Mouse (Mus musculus) spleen, adult 2 months (tissue): ENCODE results near the gene Polr2m. TPM values are rescaled to one million over a fixed set of nuclear protein-coding genes. Genes with fewer than 3 reads are reported as not detected.

ENCODE experiments used
- DNase-seq, 2 experiments: peaks; one replicate each; pipeline versions ENCODE4 v3.0.0 to v3.0.0-alpha.2; 2012 to 2021; ENCODE audit warnings: low spot score in 2 of 2, low read depth in 1 of 2
- H3K27ac ChIP-seq: fragments of 200-500 bp; 2 replicates; pipeline ENCODE4 v1.5.1; 2012; ENCODE audit warnings: low read length, inconsistent platforms; ENCODE audit not compliant: insufficient read depth
- H3K27me3 ChIP-seq: fragments of 200-500 bp; 2 replicates; pipeline ENCODE4 v1.6.1; 2012; ENCODE audit warnings: mild to moderate bottlenecking, moderate library complexity, low read length, inconsistent platforms; ENCODE audit not compliant: control insufficient read depth, insufficient read depth
- H3K36me3 ChIP-seq: fragments of 200-500 bp; 2 replicates; pipeline ENCODE4 v1.6.1; 2012; ENCODE audit warnings: mild to moderate bottlenecking, low read length, inconsistent platforms; ENCODE audit not compliant: control insufficient read depth, insufficient read depth
- H3K4me1 ChIP-seq: fragments of 200-500 bp; 2 replicates; pipeline ENCODE4 v1.6.1; 2011; ENCODE audit warnings: inconsistent platforms; ENCODE audit not compliant: control insufficient read depth, insufficient read depth, insufficient read length
- H3K4me3 ChIP-seq: fragments of 200-500 bp; 2 replicates; pipeline ENCODE4 v1.5.1; 2011; ENCODE audit warnings: mild to moderate bottlenecking, inconsistent platforms; ENCODE audit not compliant: insufficient read depth, insufficient read length; ENCODE audit errors: extremely low read depth
- CTCF ChIP-seq: fragments of 200-500 bp; IDR thresholded peaks from 2 replicates; pipeline ENCODE4 v1.5.1; 2011; ENCODE audit warnings: mild to moderate bottlenecking, inconsistent platforms; ENCODE audit not compliant: insufficient read depth, insufficient read length, insufficient replicate concordance; ENCODE audit errors: extremely low read depth
- POLR2A ChIP-seq: fragments of 200-500 bp; IDR thresholded peaks from 2 replicates; pipeline ENCODE4 v1.6.1; 2011; ENCODE audit warnings: low read depth, low read length, inconsistent platforms
- WGBS: fragments of 180-500 bp; shearing (Covaris S2); methylation state at CpG from one replicate; pipeline ENCODE4 v1.1.7; 2018; 5-methylcytosine and 5-hydroxymethylcytosine counted together
- polyA plus RNA-seq: library from polyadenylated mRNA; depleted of rRNA; stranded (reverse); fragments of >200 nt; gene quantifications from 2 replicates; pipeline ENCODE4 v1.2.3, GENCODE M21; 2012

Gene Polr2m
- polyA plus RNA-seq, 1 experiment = 333 TPM

- no peak for DNase-seq
- Histone ChIP-seq H3K4me3 (no peak overlapping the region), H3K36me3 (peaks cover 2% of the 10 kb centered on the region; the same call in 1 of the 2 replicates), H3K27me3 (no peaks in the 10 kb centered on the region), H3K27ac (no peak overlapping the region), H3K4me1 (no peaks in the 10 kb centered on the region)
- WGBS = 90% methylated on average over 4 of the region's 4 CpGs
- TF ChIP-seq POLR2A = no peak
- no peak for TF ChIP-seq CTCF
Observed at GRCm38 (mm10) chr9:71515862-71516261, 30.1 kb upstream of the Polr2m start.

GRCm38 (mm10) chr9:71513566-71513965, 27.8 kb upstream of the Polr2m start:
- no peaks in the 10 kb centered on the region for H3K27me3 ChIP-seq
- no peak for TF ChIP-seq CTCF
- no peak for TF ChIP-seq POLR2A
- H3K36me3 ChIP-seq = peaks cover 2% of the 10 kb centered on the region; the same call in 1 of the 2 replicates
- no peak overlapping the region for H3K4me3 ChIP-seq
- no peaks in the 10 kb centered on the region for H3K4me1 ChIP-seq
- WGBS = 90% methylated on average over 4 of the region's 4 CpGs
- H3K27ac ChIP-seq = no peak overlapping the region
- DNase-seq = no peak

- H3K4me3 ChIP-seq = no peak overlapping the region
- 54% methylated on average over 10 of the region's 10 CpGs for WGBS
- no peak overlapping the region for H3K27ac ChIP-seq
- H3K27me3 ChIP-seq = no peaks in the 10 kb centered on the region
- no peaks in the 10 kb centered on the region for H3K4me1 ChIP-seq
- peaks cover 2% of the 10 kb centered on the region; the same call in 1 of the 2 replicates for H3K36me3 ChIP-seq
- DNase-seq = no peak
- TF ChIP-seq POLR2A = no peak
- TF ChIP-seq CTCF = no peak
Observed at GRCm38 (mm10) chr9:71512899-71513298, 27.2 kb upstream of the Polr2m start.

GRCm38 (mm10) chr9:71498391-71499182, 12.9 kb upstream of the Polr2m start:
- Histone ChIP-seq H3K27ac (no peak overlapping the region), H3K36me3 (no peaks in the 10 kb centered on the region; the same call in 1 of the 2 replicates), H3K4me3 (no peak overlapping the region), H3K27me3 (no peaks in the 10 kb centered on the region), H3K4me1 (no peaks in the 10 kb centered on the region)
- WGBS = 50% methylated on average over 10 of the region's 10 CpGs
- no peak for DNase-seq
- no peak for TF ChIP-seq POLR2A
- no peak for TF ChIP-seq CTCF

- 75% methylated on average over 2 of the region's 2 CpGs for WGBS
- no peaks in the 10 kb centered on the region for H3K4me1 ChIP-seq
- no peak overlapping the region for H3K4me3 ChIP-seq
- H3K27ac ChIP-seq = no peak overlapping the region
- no peaks in the 10 kb centered on the region for H3K27me3 ChIP-seq
- no peak for DNase-seq
- TF ChIP-seq CTCF = no peak
- TF ChIP-seq POLR2A = no peak
- no peaks in the 10 kb centered on the region for H3K36me3 ChIP-seq
Observed at GRCm38 (mm10) chr9:71496637-71497036, 10.9 kb upstream of the Polr2m start.

- no peak for TF ChIP-seq CTCF
- TF ChIP-seq POLR2A = no peak
- no peaks in the 10 kb centered on the region for H3K4me1 ChIP-seq
Observed at GRCm38 (mm10) chr9:71493771-71494170, 8.0 kb upstream of the Polr2m start.

More at GRCm38 (mm10) chr9:71493771-71494170, 8.0 kb upstream of the Polr2m start:
- 90% methylated on average over 5 of the region's 5 CpGs for WGBS
- Histone ChIP-seq H3K27me3 (no peaks in the 10 kb centered on the region), H3K27ac (no peak overlapping the region), H3K36me3 (no peaks in the 10 kb centered on the region), H3K4me3 (no peak overlapping the region)
- no peak for DNase-seq
